Mouse (Mus musculus): ENCODE data around the gene Samd14. TPM values are rescaled to one million over a fixed set of nuclear protein-coding genes. Genes with fewer than 3 reads are reported as not detected.

Samd14 gene
- polyA plus RNA-seq, 1 experiment from 2014 or later = 5.4 TPM

DNA sequence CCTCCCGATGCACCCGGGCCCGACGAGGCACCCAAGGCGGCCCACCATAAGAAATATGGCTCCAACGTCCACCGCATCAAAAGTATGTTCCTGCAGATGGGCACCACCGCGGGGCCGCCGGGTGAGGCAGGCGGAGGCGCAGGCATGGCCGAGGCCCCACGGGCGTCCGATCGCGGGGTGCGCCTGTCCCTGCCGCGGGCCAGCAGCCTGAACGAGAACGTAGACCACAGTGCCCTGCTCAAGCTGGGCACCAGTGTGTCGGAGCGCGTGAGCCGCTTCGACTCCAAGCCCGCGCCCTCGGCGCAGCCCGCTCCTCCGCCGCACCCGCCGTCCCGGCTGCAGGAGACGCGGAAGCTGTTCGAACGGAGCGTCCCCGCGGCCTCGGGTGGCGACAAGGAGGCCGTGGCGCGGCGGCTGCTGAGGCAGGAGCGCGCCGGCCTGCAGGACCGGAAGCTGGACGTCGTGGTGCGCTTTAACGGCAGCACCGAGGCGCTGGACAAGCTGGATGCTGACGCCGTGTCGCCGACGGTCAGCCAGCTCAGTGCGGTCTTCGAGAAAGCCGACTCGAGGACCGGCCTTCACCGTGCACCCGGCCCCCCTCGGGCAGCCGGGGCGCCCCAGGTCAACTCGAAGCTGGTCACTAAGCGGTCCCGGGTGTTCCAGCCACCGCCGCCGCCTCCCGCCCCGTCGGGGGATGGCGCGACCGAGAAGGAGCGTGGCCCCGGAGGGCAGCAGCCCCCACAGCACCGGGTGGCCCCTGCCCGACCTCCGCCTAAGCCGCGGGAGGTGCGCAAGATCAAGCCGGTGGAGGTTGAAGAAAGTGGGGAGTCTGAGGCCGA, 17.8 kb upstream of the Samd14 start:
- Histone ChIP-seq H3K27me3 (replicated peaks; ENCODE audit: insufficient read depth, low read length) (no peaks in the 10 kb centered on the region), H3K4me3 (ENCODE audit: low read depth, low read length) (peak overlapping the region; percentile 87), H3K27ac (ENCODE audit: low read length) (peak overlapping the region; percentile 87), H3K4me2 (replicated peaks; ENCODE audit: low read depth, low read length) (peak overlapping the region; percentile 94), H3K4me1 (ENCODE audit: insufficient read depth, low read depth, low read length) (peaks cover 39% of the 10 kb centered on the region; the same call in 1 of the 2 replicates), H3K9me3 (ENCODE audit: low read length) (no peaks in the 10 kb centered on the region), H3K36me3 (ENCODE audit: insufficient read depth, low read length) (peaks cover 4% of the 10 kb centered on the region; the same call in 1 of the 2 replicates), H3K9ac (replicated peaks; ENCODE audit: low read depth) (peak overlapping the region; percentile 68)
- TF ChIP-seq CTCF (IDR thresholded peaks at IDR 0.05) (no peak), EP300 (IDR thresholded peaks at IDR 0.05) (no peak)
- WGBS = 1% methylated on average over 92 of the region's 99 CpGs
- ATAC-seq (peak; percentile 3; the same call in 1 of the 2 replicates), DNase-seq (ENCODE audit: low spot score) (peak; percentile 46)

GRCm38 (mm10) chr11:94992480-94992753, 17.3 kb upstream of the Samd14 start:
- peaks cover 9% of the 10 kb centered on the region; the same call in 1 of the 2 replicates for H3K36me3 ChIP-seq (ENCODE audit: insufficient read depth, low read length)
- H3K27me3 ChIP-seq (replicated peaks; ENCODE audit: insufficient read depth, low read length) = no peaks in the 10 kb centered on the region
- H3K9me3 ChIP-seq (ENCODE audit: low read length) = no peaks in the 10 kb centered on the region
- DNase-seq (ENCODE audit: low spot score) (no peak), ATAC-seq (no peak)
- H3K27ac ChIP-seq (ENCODE audit: low read length) = peak overlapping the region; percentile 87
- WGBS = under 1% methylated on average over 20 of the region's 20 CpGs
- H3K9ac ChIP-seq (replicated peaks; ENCODE audit: low read depth) = peak overlapping the region; percentile 68
- no peak for TF ChIP-seq EP300 (IDR thresholded peaks at IDR 0.05)
- no peak for TF ChIP-seq CTCF (IDR thresholded peaks at IDR 0.05)
- H3K4me1 ChIP-seq (ENCODE audit: insufficient read depth, low read depth, low read length) = peaks cover 39% of the 10 kb centered on the region; the same call in 1 of the 2 replicates
- H3K4me2 ChIP-seq (replicated peaks; ENCODE audit: low read depth, low read length) = peak overlapping the region; percentile 94
- H3K4me3 ChIP-seq (ENCODE audit: low read depth, low read length) = peak overlapping the region; percentile 87

GRCm38 (mm10) chr11:94992754-94993606, 16.7 kb upstream of the Samd14 start:
- Histone ChIP-seq H3K27me3 (replicated peaks; ENCODE audit: insufficient read depth, low read length) (no peaks in the 10 kb centered on the region), H3K9me3 (ENCODE audit: low read length) (no peaks in the 10 kb centered on the region), H3K4me2 (replicated peaks; ENCODE audit: low read depth, low read length) (peak overlapping the region; percentile 94), H3K36me3 (ENCODE audit: insufficient read depth, low read length) (peaks cover 10% of the 10 kb centered on the region; the same call in 1 of the 2 replicates), H3K27ac (ENCODE audit: low read length) (peak overlapping the region; percentile 87), H3K4me3 (ENCODE audit: low read depth, low read length) (peak overlapping the region; percentile 87), H3K9ac (replicated peaks; ENCODE audit: low read depth) (peak overlapping the region; percentile 68), H3K4me1 (ENCODE audit: insufficient read depth, low read depth, low read length) (peaks cover 39% of the 10 kb centered on the region; the same call in 1 of the 2 replicates)
- DNase-seq (ENCODE audit: low spot score) (peak; percentile 81), ATAC-seq (peak; percentile 12)
- 2% methylated on average over 22 of the region's 22 CpGs for WGBS
- TF ChIP-seq CTCF (IDR thresholded peaks at IDR 0.05) (no peak), EP300 (IDR thresholded peaks at IDR 0.05) (no peak)

DNA sequence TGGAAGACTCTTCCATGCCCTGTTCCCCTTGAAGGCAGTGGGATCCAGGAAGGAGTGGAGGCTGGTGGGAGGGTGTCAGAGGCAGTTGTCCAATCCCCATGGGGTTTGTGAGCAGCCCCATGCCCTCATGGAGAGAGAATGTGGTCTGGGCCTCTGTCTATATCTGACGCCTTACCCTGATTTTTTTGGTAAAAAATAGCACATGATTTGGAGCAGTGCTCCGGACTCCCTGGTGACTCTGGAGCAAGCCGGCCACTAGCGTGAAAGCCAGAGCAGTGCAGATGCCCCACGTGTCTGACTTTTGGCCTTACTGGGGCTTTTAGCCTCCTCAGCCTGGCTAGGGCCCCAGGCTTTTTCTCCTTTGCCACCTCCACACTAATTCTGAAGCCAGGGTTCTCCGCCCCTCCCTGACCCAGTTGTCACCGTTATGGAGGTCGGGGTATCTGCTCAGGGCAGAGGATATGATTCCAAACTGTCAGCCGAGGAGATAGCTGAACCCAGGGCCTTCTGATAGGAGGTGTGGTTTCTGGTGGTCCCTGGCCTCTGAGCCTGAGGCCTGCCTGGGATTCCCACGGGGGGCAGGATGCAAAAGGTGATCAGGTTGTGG, 15.4 kb upstream of the Samd14 start:
- ATAC-seq = peak; percentile 1; the same call in 1 of the 2 replicates
- no peaks in the 10 kb centered on the region for H3K9me3 ChIP-seq (ENCODE audit: low read length)
- peaks cover 15% of the 10 kb centered on the region; the same call in 1 of the 2 replicates for H3K36me3 ChIP-seq (ENCODE audit: insufficient read depth, low read length)
- peak overlapping the region; percentile 94 for H3K4me2 ChIP-seq (replicated peaks; ENCODE audit: low read depth, low read length)
- DNase-seq (ENCODE audit: low spot score) = peak; percentile 62
- H3K4me3 ChIP-seq (ENCODE audit: low read depth, low read length) = peak overlapping the region; percentile 87
- no peaks in the 10 kb centered on the region for H3K27me3 ChIP-seq (replicated peaks; ENCODE audit: insufficient read depth, low read length)
- 47% methylated on average over 10 of the region's 10 CpGs for WGBS
- H3K9ac ChIP-seq (replicated peaks; ENCODE audit: low read depth) = peak overlapping the region; percentile 16; the same call in 1 of the 2 replicates
- no peak for TF ChIP-seq CTCF (IDR thresholded peaks at IDR 0.05)
- TF ChIP-seq EP300 (IDR thresholded peaks at IDR 0.05) = no peak
- H3K27ac ChIP-seq (ENCODE audit: low read length) = peak overlapping the region; percentile 47; the same call in 1 of the 2 replicates
- peaks cover 30% of the 10 kb centered on the region; the same call in 1 of the 2 replicates for H3K4me1 ChIP-seq (ENCODE audit: insufficient read depth, low read depth, low read length)

DNA sequence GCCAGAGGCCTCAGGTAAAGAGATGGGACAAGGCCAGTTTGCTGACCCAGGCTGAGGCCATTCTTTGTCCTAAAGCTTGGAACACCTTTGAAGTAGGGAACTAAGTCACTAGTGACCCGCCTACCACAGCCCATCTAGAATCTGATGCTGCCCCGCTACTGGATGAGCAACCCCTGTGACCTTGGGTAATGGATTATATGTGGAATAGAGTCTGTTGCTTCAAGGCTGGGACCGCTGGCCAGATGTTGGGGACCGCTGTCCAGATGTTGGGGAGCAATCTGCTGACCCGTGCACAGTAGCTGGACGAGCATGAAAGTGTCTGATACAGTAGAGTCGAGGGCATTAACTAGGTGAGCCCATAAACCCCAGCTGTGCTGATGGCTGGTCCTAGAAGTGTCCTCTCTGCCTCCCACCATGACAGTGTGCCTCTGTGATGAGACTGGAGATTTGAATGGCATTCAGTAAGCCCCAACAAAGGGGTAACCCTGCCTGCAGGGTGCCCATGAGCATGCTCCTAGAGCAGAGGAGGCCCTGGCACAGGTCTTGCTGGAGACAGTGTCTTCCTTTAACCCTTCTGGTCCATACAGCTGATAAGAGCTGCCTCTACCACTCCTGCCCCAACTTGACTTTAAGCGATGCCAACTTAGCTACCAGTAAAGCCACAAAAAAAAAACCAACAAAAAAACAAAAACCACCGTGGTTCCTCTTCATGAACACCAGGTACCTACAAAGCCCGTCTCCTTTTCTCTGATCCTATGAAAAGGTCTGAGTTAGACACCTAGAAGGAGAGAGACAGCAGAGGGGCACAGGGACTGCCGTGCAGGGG, 14.5 kb upstream of the Samd14 start:
- 79% methylated on average over 11 of the region's 11 CpGs for WGBS
- Histone ChIP-seq H3K27me3 (replicated peaks; ENCODE audit: insufficient read depth, low read length) (no peaks in the 10 kb centered on the region), H3K4me2 (replicated peaks; ENCODE audit: low read depth, low read length) (peak overlapping the region; percentile 94), H3K4me1 (ENCODE audit: insufficient read depth, low read depth, low read length) (peaks cover 29% of the 10 kb centered on the region; the same call in 1 of the 2 replicates), H3K9me3 (ENCODE audit: low read length) (no peaks in the 10 kb centered on the region), H3K36me3 (ENCODE audit: insufficient read depth, low read length) (peaks cover 20% of the 10 kb centered on the region; the same call in 1 of the 2 replicates), H3K9ac (replicated peaks; ENCODE audit: low read depth) (no peak overlapping the region; the same call in 1 of the 2 replicates), H3K4me3 (ENCODE audit: low read depth, low read length) (no peak overlapping the region; the same call in 1 of the 2 replicates), H3K27ac (ENCODE audit: low read length) (no peak overlapping the region)
- ATAC-seq = no peak
- no peak for DNase-seq (ENCODE audit: low spot score)
- no peak for TF ChIP-seq CTCF (IDR thresholded peaks at IDR 0.05)
- no peak for TF ChIP-seq EP300 (IDR thresholded peaks at IDR 0.05)

Measured in lung, postnatal 0 days (tissue).